In genomic region chr19:18692768-18693167, GRCm38 (mm10) we compare ENCODE assay signal across 17 mouse cellular contexts. TPM values are rescaled to one million over a fixed set of nuclear protein-coding genes. Genes with fewer than 3 reads are reported as not detected.
"Had no signal": no experiment of that assay in that cellular context is flagged by ENCODE, and none has a peak within 500 bp of the region (broad histone marks: within the 10 kb centered on the region; RNA-seq: fewer than 3 reads in every experiment).

No protein-coding gene starts in this region.

- H3K4me2 ChIP-seq: limb, embryonic 13.5 days; midbrain, embryonic 11.5 days; midbrain, embryonic 15.5 days; neural tube, embryonic 13.5 days had no signal

- H3K9ac ChIP-seq: limb, embryonic 13.5 days; midbrain, embryonic 15.5 days; neural tube, embryonic 13.5 days had no signal

- H3K4me3 ChIP-seq: layer of hippocampus, adult 2 months; limb, embryonic 13.5 days; midbrain, embryonic 15.5 days; neural tube, embryonic 13.5 days had no signal

- H3K9me3 ChIP-seq: limb, embryonic 13.5 days; midbrain, embryonic 15.5 days; neural tube, embryonic 13.5 days had no signal

- ATAC-seq: lung, postnatal 0 days; midbrain, embryonic 15.5 days had no signal

- DNase-seq: kidney, adult 11 months; kidney, adult 9 months; kidney, postnatal 10 days; kidney, postnatal 4 days; left cerebral cortex, postnatal 4 days; lung, adult 18-20 months; lung, postnatal 36 days; retina, postnatal 1 day; thymus, postnatal 4 days had no signal

- H3K27me3 ChIP-seq: limb, embryonic 13.5 days; midbrain, embryonic 15.5 days; neural tube, embryonic 13.5 days had no signal

- H3K4me1 ChIP-seq: limb, embryonic 13.5 days; midbrain, embryonic 15.5 days; neural tube, embryonic 13.5 days had no signal

- H3K27ac ChIP-seq: layer of hippocampus, adult 2 months; limb, embryonic 13.5 days; midbrain, embryonic 15.5 days; neural tube, embryonic 13.5 days had no signal

RNA-seq across cellular contexts. Expression of gene Trpm6, which starts 57.0 kb away (rescaled TPM):
- total RNA-seq: megakaryocyte, adult 5-6 weeks; monocyte, adult 5-6 weeks had no signal
